Mouse (Mus musculus) G1E (cell line): ENCODE results near the gene Chd5.

ENCODE experiments used
- CTCF ChIP-seq: IDR thresholded peaks from 2 replicates; pipeline ENCODE4 v1.5.1; 2012; ENCODE audit warnings: low read depth, low read length, inconsistent platforms, mixed read lengths
- GATA1 ChIP-seq: IDR thresholded peaks from 2 replicates; pipeline ENCODE4 v1.6.1; 2012; ENCODE audit warnings: borderline replicate concordance, low read length, inconsistent platforms, mixed read lengths
- GATA2 ChIP-seq: IDR thresholded peaks from 2 replicates; pipeline ENCODE4 v1.6.1; 2012; ENCODE audit warnings: low read depth, low read length, inconsistent platforms, borderline replicate concordance
- POLR2AphosphoS5 ChIP-seq: IDR thresholded peaks from 2 replicates; pipeline ENCODE4 v1.6.1; 2012; ENCODE audit warnings: low read depth, low read length, inconsistent platforms; ENCODE audit not compliant: insufficient replicate concordance
- TAL1 ChIP-seq: conservative IDR thresholded peaks from 2 replicates; pipeline ENCODE4 v1.6.1; 2012; ENCODE audit warnings: low read depth, low read length, inconsistent platforms, mixed read lengths

DNA sequence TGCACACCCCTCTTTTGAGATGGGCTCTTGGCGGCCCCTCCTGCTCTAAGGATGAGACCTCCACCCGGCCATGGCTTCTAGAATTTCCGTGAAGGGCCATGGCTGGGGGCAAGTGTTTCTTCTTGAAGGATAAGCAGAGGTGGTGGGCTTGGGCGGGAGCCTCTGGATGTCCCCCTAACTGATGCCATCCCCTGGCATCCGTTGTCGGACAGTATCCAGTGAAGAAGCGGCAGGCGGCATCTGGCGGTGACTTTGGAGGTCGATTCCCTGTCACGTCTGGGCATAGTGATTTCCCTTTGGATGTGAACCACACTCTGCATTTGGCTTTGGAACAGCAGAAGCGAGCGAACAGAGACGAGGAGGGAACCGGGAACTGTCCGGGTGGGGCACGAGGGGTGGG, 54.2 kb downstream of the Chd5 start:
- TF ChIP-seq CTCF = no peak
- no peak for TF ChIP-seq TAL1
- no peak for TF ChIP-seq GATA1
- no peak for TF ChIP-seq POLR2AphosphoS5
- no peak for TF ChIP-seq GATA2
